Mouse (Mus musculus): ENCODE results near the gene Plcb1. TPM values are rescaled to one million over a fixed set of nuclear protein-coding genes. Genes with fewer than 3 reads are reported as not detected.

Plcb1 gene
- polyA plus RNA-seq, 1 experiment, result 66.5 TPM

DNA sequence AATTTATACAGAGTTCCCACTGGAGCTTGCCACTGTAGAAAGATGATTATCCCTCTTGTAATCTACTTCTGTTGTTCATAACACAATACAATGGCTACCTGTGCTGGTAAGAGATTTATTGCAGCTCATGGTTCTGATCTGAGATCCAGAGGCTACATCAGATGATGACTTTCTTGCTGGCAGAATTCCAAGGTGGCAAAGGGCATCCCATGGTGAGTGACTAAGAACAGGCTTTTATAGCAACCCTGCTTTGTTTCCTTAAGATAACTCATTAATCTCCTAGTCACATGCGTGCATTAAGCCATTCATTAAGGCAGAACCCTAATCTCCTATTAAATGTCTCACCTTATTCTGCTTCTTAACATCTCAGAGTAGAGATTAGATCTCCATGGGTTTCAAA is 618.2 kb downstream of the Plcb1 start:
- TF ChIP-seq POLR2A (IDR thresholded peaks at IDR 0.05; ENCODE audit: extremely low read depth, insufficient read depth, low read length), result no peak
- TF ChIP-seq CTCF (IDR thresholded peaks at IDR 0.05; ENCODE audit: extremely low read depth, insufficient read depth, low read length), result no peak
- Histone ChIP-seq H3K4me3 (ENCODE audit: insufficient read depth, low read length) (no peak overlapping the region), H3K27ac (ENCODE audit: insufficient read depth, low read length) (no peak overlapping the region), H3K4me1 (ENCODE audit: control insufficient read depth, insufficient read depth, low read length) (no peaks in the 10 kb centered on the region)

DNA sequence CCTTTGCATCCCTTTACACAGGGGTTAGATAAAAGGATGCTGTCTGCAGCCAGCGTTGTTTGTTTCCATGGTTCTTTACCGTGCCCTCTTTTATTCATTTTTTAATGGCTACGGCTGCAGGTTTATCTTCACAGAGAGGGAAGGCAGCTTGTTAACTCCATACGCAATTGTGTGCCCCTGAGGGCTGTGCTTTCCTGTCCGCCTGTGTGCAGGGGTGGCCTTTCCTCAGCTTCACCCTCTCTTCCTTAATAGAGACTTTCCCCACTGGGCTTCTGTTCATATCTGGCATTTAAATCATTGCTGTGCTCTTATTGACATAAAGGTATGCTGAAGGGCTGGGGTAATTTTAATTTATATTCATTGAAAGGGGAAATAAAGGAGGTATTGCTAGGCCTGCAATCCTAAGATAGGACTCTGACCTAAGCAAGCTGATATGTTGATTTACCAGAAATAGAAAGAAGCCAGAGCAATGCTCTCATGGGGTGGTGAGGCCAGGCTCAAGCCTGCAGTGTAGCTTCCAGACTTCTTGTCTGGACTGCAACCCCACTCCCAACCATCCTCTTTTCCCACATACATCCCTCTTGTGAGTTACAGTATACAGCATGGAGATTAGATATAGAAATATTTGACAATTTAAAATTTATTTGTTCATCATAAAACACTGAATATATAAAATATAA is 623.7 kb downstream of the Plcb1 start:
- Histone ChIP-seq H3K4me1 (ENCODE audit: control insufficient read depth, insufficient read depth, low read length) (no peaks in the 10 kb centered on the region), H3K4me3 (ENCODE audit: insufficient read depth, low read length) (no peak overlapping the region), H3K27ac (ENCODE audit: insufficient read depth, low read length) (no peak overlapping the region)
- no peak for TF ChIP-seq CTCF (IDR thresholded peaks at IDR 0.05; ENCODE audit: extremely low read depth, insufficient read depth, low read length)
- no peak for TF ChIP-seq POLR2A (IDR thresholded peaks at IDR 0.05; ENCODE audit: extremely low read depth, insufficient read depth, low read length)

DNA sequence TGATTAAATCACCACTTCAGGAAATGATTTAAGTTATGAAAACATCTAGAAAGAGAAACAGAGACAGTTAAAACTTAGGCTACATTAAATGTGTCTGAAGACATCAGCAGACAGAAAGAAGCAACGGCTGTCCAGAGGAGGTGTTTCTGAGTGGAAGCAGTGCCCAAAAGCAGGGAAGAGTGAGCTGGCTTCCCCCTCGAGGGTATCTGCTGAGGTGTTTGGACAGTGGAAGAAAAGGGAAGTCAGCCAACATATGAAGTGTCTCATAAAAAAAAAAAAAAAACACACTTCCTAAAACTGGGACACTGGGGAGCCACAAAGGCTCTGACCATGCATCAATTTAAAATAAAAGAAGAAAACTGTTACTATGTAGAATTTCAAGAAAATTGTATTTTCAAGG is 625.8 kb downstream of the Plcb1 start:
- no peak overlapping the region for H3K4me3 ChIP-seq (ENCODE audit: insufficient read depth, low read length)
- H3K4me1 ChIP-seq (ENCODE audit: control insufficient read depth, insufficient read depth, low read length), result no peaks in the 10 kb centered on the region
- TF ChIP-seq CTCF (IDR thresholded peaks at IDR 0.05; ENCODE audit: extremely low read depth, insufficient read depth, low read length) (no peak), POLR2A (IDR thresholded peaks at IDR 0.05; ENCODE audit: extremely low read depth, insufficient read depth, low read length) (no peak)
- no peak overlapping the region for H3K27ac ChIP-seq (ENCODE audit: insufficient read depth, low read length)

DNA sequence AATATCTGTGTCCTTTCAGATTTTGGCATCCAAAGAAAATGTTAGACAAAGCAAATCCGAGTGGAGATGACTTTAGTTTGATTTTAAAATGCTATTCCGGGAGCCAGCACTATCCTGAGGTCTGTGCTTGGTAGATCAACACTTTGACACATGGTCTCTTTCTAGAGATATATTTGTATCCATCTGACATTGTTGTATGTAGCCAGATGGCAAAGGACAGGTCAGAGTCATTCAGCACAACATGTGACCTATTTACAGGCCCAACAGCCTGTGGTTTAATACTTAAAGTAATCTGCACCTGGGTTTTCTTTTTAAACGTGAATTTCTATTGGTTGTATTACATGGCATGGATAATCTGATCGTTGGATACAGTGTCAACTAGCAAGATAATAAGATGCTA is 629.3 kb downstream of the Plcb1 start:
- H3K4me1 ChIP-seq (ENCODE audit: control insufficient read depth, insufficient read depth, low read length), result no peaks in the 10 kb centered on the region
- no peak overlapping the region for H3K4me3 ChIP-seq (ENCODE audit: insufficient read depth, low read length)
- TF ChIP-seq POLR2A (IDR thresholded peaks at IDR 0.05; ENCODE audit: extremely low read depth, insufficient read depth, low read length) (no peak), CTCF (IDR thresholded peaks at IDR 0.05; ENCODE audit: extremely low read depth, insufficient read depth, low read length) (no peak)
- H3K27ac ChIP-seq (ENCODE audit: insufficient read depth, low read length), result no peak overlapping the region

DNA sequence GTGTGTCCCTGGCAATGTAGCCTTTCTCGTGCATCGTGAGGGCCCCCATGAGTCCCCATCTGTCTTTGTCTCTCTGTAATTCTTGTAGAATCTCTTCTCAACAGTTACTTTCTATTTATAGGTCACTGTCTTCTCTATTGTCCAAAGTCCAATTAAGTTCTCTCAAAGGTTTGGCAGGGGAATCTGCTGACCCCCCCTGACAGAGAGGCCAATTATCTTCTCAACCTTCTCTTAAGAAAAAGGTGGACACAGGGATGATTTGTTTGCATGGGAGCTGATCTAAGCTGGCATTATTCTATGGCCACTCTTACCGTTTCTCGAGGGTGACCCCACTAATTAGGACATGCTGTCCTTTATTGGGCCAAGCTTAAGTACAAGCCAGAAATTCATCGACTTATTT is 633.4 kb downstream of the Plcb1 start:
- Histone ChIP-seq H3K4me1 (ENCODE audit: control insufficient read depth, insufficient read depth, low read length) (no peaks in the 10 kb centered on the region), H3K27ac (ENCODE audit: insufficient read depth, low read length) (no peak overlapping the region), H3K4me3 (ENCODE audit: insufficient read depth, low read length) (no peak overlapping the region)
- TF ChIP-seq CTCF (IDR thresholded peaks at IDR 0.05; ENCODE audit: extremely low read depth, insufficient read depth, low read length), result no peak
- TF ChIP-seq POLR2A (IDR thresholded peaks at IDR 0.05; ENCODE audit: extremely low read depth, insufficient read depth, low read length), result no peak

DNA sequence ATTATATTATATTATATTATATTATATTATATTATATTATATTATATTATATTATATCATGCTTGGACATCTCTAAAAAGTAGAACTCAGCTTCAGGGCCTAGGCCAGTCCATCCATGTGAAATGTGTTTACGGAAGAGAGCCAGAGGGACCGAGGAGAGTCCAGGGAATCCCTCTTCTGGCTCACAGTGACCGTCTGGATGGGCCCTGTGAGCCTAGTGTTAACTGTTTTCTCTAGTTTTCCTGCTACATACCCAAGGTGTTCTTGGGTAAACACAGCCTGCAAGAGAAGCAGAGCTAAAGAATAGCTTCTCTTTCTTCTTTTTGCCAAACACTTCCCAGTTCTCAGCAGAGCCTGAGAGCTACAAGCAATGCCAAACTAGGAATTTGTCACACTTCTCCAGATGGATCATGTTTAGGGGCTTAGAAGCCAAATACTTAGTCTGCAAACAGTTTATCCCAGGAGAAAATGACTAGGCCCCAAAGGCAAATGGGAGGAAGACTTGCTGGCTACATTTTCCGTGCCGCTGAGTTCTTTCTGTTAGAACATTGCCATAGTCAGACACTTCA is 649.2 kb downstream of the Plcb1 start:
- TF ChIP-seq CTCF (IDR thresholded peaks at IDR 0.05; ENCODE audit: extremely low read depth, insufficient read depth, low read length), result no peak
- no peak for TF ChIP-seq POLR2A (IDR thresholded peaks at IDR 0.05; ENCODE audit: extremely low read depth, insufficient read depth, low read length)
- Histone ChIP-seq H3K4me3 (ENCODE audit: insufficient read depth, low read length) (no peak overlapping the region), H3K4me1 (ENCODE audit: control insufficient read depth, insufficient read depth, low read length) (0 out of 2 replicates have a peak, but pooled peaks cover 1% of the 10 kb centered on the region), H3K27ac (ENCODE audit: insufficient read depth, low read length) (no peak overlapping the region)

DNA sequence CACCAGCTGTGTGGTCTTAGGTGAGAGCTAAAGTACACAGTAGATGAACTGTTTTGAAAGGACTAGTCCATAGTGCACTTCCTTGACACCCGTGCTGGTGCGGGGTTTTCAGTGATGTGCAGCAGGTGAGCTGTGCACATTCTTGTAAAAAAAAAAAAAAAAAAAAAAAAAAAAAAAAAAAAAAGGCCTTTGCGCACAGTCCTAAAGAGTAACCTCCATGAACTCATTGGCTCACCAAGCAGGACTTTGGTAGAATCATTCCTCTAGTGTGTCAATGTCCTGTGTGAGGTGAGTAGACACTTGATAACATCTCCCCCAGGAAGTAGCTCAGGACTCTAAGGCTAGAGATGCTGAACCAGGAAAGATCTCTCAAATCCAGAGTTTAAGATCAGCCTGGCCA is 653.2 kb downstream of the Plcb1 start:
- 0 out of 2 replicates have a peak, but pooled peaks cover 1% of the 10 kb centered on the region for H3K4me1 ChIP-seq (ENCODE audit: control insufficient read depth, insufficient read depth, low read length)
- no peak overlapping the region for H3K27ac ChIP-seq (ENCODE audit: insufficient read depth, low read length)
- H3K4me3 ChIP-seq (ENCODE audit: insufficient read depth, low read length), result no peak overlapping the region
- TF ChIP-seq CTCF (IDR thresholded peaks at IDR 0.05; ENCODE audit: extremely low read depth, insufficient read depth, low read length) (no peak), POLR2A (IDR thresholded peaks at IDR 0.05; ENCODE audit: extremely low read depth, insufficient read depth, low read length) (no peak)

DNA sequence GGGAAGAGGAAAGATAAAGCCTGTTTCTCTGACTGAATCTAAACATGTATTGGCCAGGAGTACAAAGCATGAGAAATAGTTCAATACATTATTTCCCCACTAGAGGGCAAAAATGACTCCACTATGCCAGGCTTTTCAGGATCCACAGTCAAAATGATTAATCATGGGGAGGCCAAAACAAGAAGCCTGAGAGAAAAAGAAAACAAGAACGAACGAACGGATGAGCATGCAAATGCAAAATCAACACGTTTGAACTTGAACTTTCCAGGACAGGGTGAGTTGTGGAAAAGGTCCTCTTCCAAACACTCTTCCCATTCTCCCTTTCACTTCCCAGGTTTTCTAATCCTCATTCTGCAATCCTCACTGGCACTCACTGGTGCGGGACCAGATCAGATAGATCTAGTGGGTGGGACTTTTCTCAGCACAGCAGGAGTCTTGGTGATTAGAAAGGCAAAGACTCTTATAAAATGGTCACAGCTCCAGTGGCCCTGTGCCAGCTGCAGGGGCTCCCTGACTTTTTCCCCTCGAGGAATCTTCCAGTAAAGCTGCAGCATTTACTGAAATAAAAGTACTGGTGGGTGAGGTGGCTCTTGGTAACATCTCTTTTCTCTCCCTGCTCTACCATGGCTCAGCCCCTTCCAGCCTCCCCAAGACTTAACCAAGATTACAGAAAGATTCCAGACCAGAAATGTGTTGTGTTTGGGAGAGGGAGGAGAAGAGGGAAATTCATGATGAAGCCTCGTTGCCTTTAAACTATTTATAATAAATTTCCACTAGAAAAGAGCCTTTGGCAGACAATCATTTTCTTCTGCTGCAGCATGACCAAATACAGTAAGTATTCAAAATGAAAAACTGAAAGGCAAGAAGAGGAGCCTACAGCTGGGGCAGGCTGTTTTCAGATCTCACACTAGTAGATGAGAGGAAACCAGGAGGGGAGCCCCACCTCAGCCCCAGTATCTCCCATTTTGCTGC is 654.0 kb downstream of the Plcb1 start:
- H3K4me3 ChIP-seq (ENCODE audit: insufficient read depth, low read length), result no peak overlapping the region
- TF ChIP-seq POLR2A (IDR thresholded peaks at IDR 0.05; ENCODE audit: extremely low read depth, insufficient read depth, low read length), result no peak
- TF ChIP-seq CTCF (IDR thresholded peaks at IDR 0.05; ENCODE audit: extremely low read depth, insufficient read depth, low read length), result no peak; the same call in 1 of the 2 replicates
- H3K4me1 ChIP-seq (ENCODE audit: control insufficient read depth, insufficient read depth, low read length), result 0 out of 2 replicates have a peak, but pooled peaks cover 1% of the 10 kb centered on the region
- 0 out of 2 replicates have a peak overlapping the region, but pooled peaks have one; percentile 35 for H3K27ac ChIP-seq (ENCODE audit: insufficient read depth, low read length)

DNA sequence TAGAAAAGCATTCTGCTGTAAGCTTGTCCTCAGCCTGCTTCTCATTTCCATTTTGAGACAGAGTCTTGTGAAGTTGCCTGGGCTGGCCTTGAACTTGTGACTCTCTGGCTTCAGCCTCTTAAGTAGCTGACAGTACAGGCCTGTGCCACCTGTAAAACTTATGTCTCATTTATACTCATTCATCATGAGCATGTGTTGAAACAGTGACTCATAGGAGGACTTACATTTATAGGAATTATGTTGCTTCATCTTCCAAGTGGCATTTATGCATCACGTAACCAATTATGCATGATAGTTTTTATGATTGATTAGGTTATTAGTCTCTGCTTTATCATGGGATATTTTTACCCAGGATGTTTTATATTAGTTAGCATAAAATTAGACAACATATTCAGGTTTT is 667.7 kb downstream of the Plcb1 start:
- no peak overlapping the region for H3K27ac ChIP-seq (ENCODE audit: insufficient read depth, low read length)
- TF ChIP-seq POLR2A (IDR thresholded peaks at IDR 0.05; ENCODE audit: extremely low read depth, insufficient read depth, low read length), result no peak
- TF ChIP-seq CTCF (IDR thresholded peaks at IDR 0.05; ENCODE audit: extremely low read depth, insufficient read depth, low read length), result no peak
- no peak overlapping the region for H3K4me3 ChIP-seq (ENCODE audit: insufficient read depth, low read length)
- no peaks in the 10 kb centered on the region for H3K4me1 ChIP-seq (ENCODE audit: control insufficient read depth, insufficient read depth, low read length)
